Comparison of ENCODE assay signal across 24 mouse cellular contexts in genomic region chr16:43540546-43541167, GRCm38 (mm10).
DNase-seq lines count a peak whose midpoint lies in the region; ATAC-seq and TF ChIP-seq lines count a peak whose summit lies in the region.
"Had no signal": no experiment of that assay in that cellular context is flagged by ENCODE, and none has a peak within 500 bp of the region (broad histone marks: within the 10 kb centered on the region; RNA-seq: fewer than 3 reads in every experiment).

No protein-coding gene starts in this region.

- no peak overlapping the region for H3K9ac ChIP-seq in heart, adult 2 months (ENCODE audit: low read depth, low read length)
- H3K9ac ChIP-seq in kidney, embryonic 14.5 days (ENCODE audit: low read depth, low read length): no peak overlapping the region
- H3K9ac ChIP-seq: forebrain, postnatal 0 days; heart, embryonic 13.5 days; hindbrain, embryonic 15.5 days; limb, embryonic 12.5 days; liver, embryonic 12.5 days; liver, postnatal 0 days; midbrain, embryonic 15.5 days had no signal

- WGBS in heart, adult 2 months: 84% methylated on average over 10 of the region's 10 CpGs
- WGBS in kidney, embryonic 14.5 days: 84% methylated on average over 10 of the region's 10 CpGs
- WGBS in lung, adult 2 months: 82% methylated on average over 10 of the region's 10 CpGs

- TF ChIP-seq POLR2A in heart, adult 2 months (IDR thresholded peaks at IDR 0.05; ENCODE audit: insufficient read depth, low read depth, low read length): no peak
- TF ChIP-seq POLR2A in lung, adult 2 months (IDR thresholded peaks at IDR 0.05; ENCODE audit: borderline replicate concordance, extremely low read depth, low read depth, low read length): no peak

- 0 out of 2 replicates have a peak, but pooled peaks cover 1% of the 10 kb centered on the region for H3K79me2 ChIP-seq in heart, adult 2 months (replicated peaks; ENCODE audit: control insufficient read depth, insufficient read depth, low read length)

- H3K36me3 ChIP-seq in heart, adult 2 months (ENCODE audit: control insufficient read depth, insufficient read depth, low read length): peaks cover 35% of the 10 kb centered on the region
- H3K36me3 ChIP-seq in kidney, embryonic 14.5 days (ENCODE audit: control insufficient read depth, insufficient read depth, low read length): no peaks in the 10 kb centered on the region
- H3K36me3 ChIP-seq: forebrain, embryonic 10.5 days; heart, embryonic 13.5 days; hindbrain, embryonic 10.5 days; hindbrain, embryonic 15.5 days; limb, embryonic 12.5 days; liver, embryonic 12.5 days; midbrain, embryonic 10.5 days; midbrain, embryonic 15.5 days had no signal

- H3K27ac ChIP-seq in heart, adult 2 months: peak overlapping the region; percentile 74
- H3K27ac ChIP-seq in kidney, embryonic 14.5 days (ENCODE audit: low read depth, low read length): no peak overlapping the region
- H3K27ac ChIP-seq: forebrain, embryonic 10.5 days; heart, embryonic 13.5 days; hindbrain, embryonic 10.5 days; hindbrain, embryonic 15.5 days; limb, embryonic 12.5 days; liver, embryonic 12.5 days; midbrain, embryonic 10.5 days; midbrain, embryonic 15.5 days had no signal

- H3K4me2 ChIP-seq in kidney, embryonic 14.5 days (replicated peaks; ENCODE audit: low read depth, low read length): no peak overlapping the region
- H3K4me2 ChIP-seq: heart, embryonic 13.5 days; hindbrain, embryonic 15.5 days; limb, embryonic 12.5 days; liver, embryonic 12.5 days; midbrain, embryonic 15.5 days had no signal

- intact Hi-C loops in heart, adult 2 months (cut with DNase I): loop anchor here (2.0 to 10.0 kb wide), 3 partner anchors 30 to 264 kb away; no protein-coding TSS in a partner anchor
- intact Hi-C loops in heart, postnatal 36 days (cut with DNase I): loop anchor here (2.0 to 5.0 kb wide), 3 partner anchors 32 to 262 kb away; no protein-coding TSS in a partner anchor

- no peaks in the 10 kb centered on the region for H3K27me3 ChIP-seq in heart, adult 2 months (ENCODE audit: control insufficient read depth, insufficient read depth, low read length)
- H3K27me3 ChIP-seq in kidney, embryonic 14.5 days (ENCODE audit: control insufficient read depth, insufficient read depth, low read length): no peaks in the 10 kb centered on the region
- H3K27me3 ChIP-seq: heart, embryonic 13.5 days; hindbrain, embryonic 15.5 days; limb, embryonic 12.5 days; liver, embryonic 12.5 days; midbrain, embryonic 15.5 days had no signal

- no peak overlapping the region for H3K4me3 ChIP-seq in heart, adult 2 months
- no peak overlapping the region for H3K4me3 ChIP-seq in kidney, embryonic 14.5 days (ENCODE audit: low read length)
- no peak overlapping the region for H3K4me3 ChIP-seq in lung, adult 2 months (replicated peaks; ENCODE audit: extremely low read depth, low read depth, low read length)
- H3K4me3 ChIP-seq: forebrain, embryonic 10.5 days; heart, embryonic 13.5 days; hindbrain, embryonic 10.5 days; hindbrain, embryonic 15.5 days; limb, embryonic 12.5 days; liver, embryonic 12.5 days; midbrain, embryonic 10.5 days; midbrain, embryonic 15.5 days had no signal

- no peak for ATAC-seq in kidney, embryonic 14.5 days (ENCODE audit: low FRiP score, low TSS enrichment)
- ATAC-seq: liver, embryonic 12.5 days had no signal

- H3K4me1 ChIP-seq in heart, adult 2 months (ENCODE audit: control insufficient read depth, insufficient read depth, low read length): peaks cover 16% of the 10 kb centered on the region
- no peaks in the 10 kb centered on the region for H3K4me1 ChIP-seq in kidney, embryonic 14.5 days (ENCODE audit: control insufficient read depth, insufficient read depth, low read length)
- peaks cover 11% of the 10 kb centered on the region for H3K4me1 ChIP-seq in lung, adult 2 months (ENCODE audit: control insufficient read depth, insufficient read depth, low read length)
- H3K4me1 ChIP-seq: forebrain, embryonic 10.5 days; hindbrain, embryonic 10.5 days; liver, embryonic 12.5 days; midbrain, embryonic 10.5 days had no signal

- TF ChIP-seq EP300 in heart, adult 2 months (IDR thresholded peaks at IDR 0.05; ENCODE audit: insufficient read depth, low read depth, low read length): no peak

- no peak for TF ChIP-seq CTCF in heart, adult 2 months (IDR thresholded peaks at IDR 0.05)
- no peak for TF ChIP-seq CTCF in lung, adult 2 months (IDR thresholded peaks at IDR 0.05; ENCODE audit: insufficient read depth, low read length)

- H3K9me3 ChIP-seq in kidney, embryonic 14.5 days (ENCODE audit: control insufficient read depth, low read length): no peaks in the 10 kb centered on the region
- H3K9me3 ChIP-seq: forebrain, embryonic 10.5 days; heart, embryonic 13.5 days; hindbrain, embryonic 10.5 days; hindbrain, embryonic 15.5 days; limb, embryonic 12.5 days; liver, embryonic 12.5 days; midbrain, embryonic 10.5 days; midbrain, embryonic 15.5 days had no signal

- DNase-seq in heart, adult 2 months: no peak
- no peak for DNase-seq in heart, postnatal 36 days
- DNase-seq in kidney, postnatal 10 days: peak; percentile 63
- peak; percentile 32 for DNase-seq in lung, postnatal 10 days
- no peak for DNase-seq in lung, adult 2 months
- DNase-seq in naive thymus-derived CD4-positive, alpha-beta T cell, adult 2 months (ENCODE audit: low read depth): peak; percentile 2
- no peak for DNase-seq in layer of hippocampus, adult 9-11 months
- DNase-seq: cerebellum, adult 8-10 months; cerebellum, postnatal 25 days; gastrocnemius, postnatal 10 days; liver, postnatal 0 days; lung, postnatal 14 days; right cerebral cortex, adult 18-20 months; spleen, adult 18-20 months had no signal

Comparison
In these comparisons a context has a peak if more than half of its experiments do, and no peak if none do; other contexts are left out.
1. DNase-seq: peak in kidney, postnatal 10 days (single experiment), lung, postnatal 10 days (single experiment) and naive thymus-derived CD4-positive, alpha-beta T cell, adult 2 months (single experiment); none in heart, adult 2 months (0 of 2), heart, postnatal 36 days (0 of 2), lung, adult 2 months (single experiment) and layer of hippocampus, adult 9-11 months (single experiment).